Comparison of ENCODE assay signal across 11 mouse cellular contexts in genomic region chr2:91399727-91400126, GRCm38 (mm10). TPM values are rescaled to one million over a fixed set of nuclear protein-coding genes. Genes with fewer than 3 reads are reported as not detected.
DNase-seq lines count a peak whose midpoint lies in the region; ATAC-seq and TF ChIP-seq lines count a peak whose summit lies in the region.
"Had no signal": no experiment of that assay in that cellular context is flagged by ENCODE, and none has a peak within 500 bp of the region (broad histone marks: within the 10 kb centered on the region; RNA-seq: fewer than 3 reads in every experiment).

No protein-coding gene starts in this region.

- no peak overlapping the region for H3K4me3 ChIP-seq in limb, embryonic 12.5 days (replicated peaks)
- no peak overlapping the region for H3K4me3 ChIP-seq in limb, embryonic 10.5 days
- H3K4me3 ChIP-seq in embryonic facial prominence, embryonic 13.5 days = no peak overlapping the region
- no peak overlapping the region for H3K4me3 ChIP-seq in hindbrain, embryonic 14.5 days (replicated peaks; ENCODE audit: low read length)
- no peak overlapping the region for H3K4me3 ChIP-seq in neural tube, embryonic 13.5 days
- H3K4me3 ChIP-seq in thymus, adult 2 months (ENCODE audit: control insufficient read depth, insufficient read depth, low read length) = no peak overlapping the region
- H3K4me3 ChIP-seq: embryonic facial prominence, embryonic 15.5 days; liver, embryonic 13.5 days had no signal

- TF ChIP-seq POLR2A in thymus, adult 2 months (IDR thresholded peaks at IDR 0.05; ENCODE audit: control insufficient read depth, extremely low read depth, insufficient read depth, low read length, poor library complexity) = no peak

- ATAC-seq in limb, embryonic 12.5 days (ENCODE audit: insufficient number of reproducible peaks, insufficient read depth, low FRiP score, low TSS enrichment, low read depth) = no peak
- ATAC-seq in embryonic facial prominence, embryonic 13.5 days (ENCODE audit: insufficient number of reproducible peaks, insufficient read depth, low FRiP score, low TSS enrichment, low read depth) = 0 out of 2 replicates have a peak, but pooled peaks have one; percentile 15
- no peak; the same call in 1 of the 2 replicates for ATAC-seq in hindbrain, embryonic 14.5 days (ENCODE audit: low FRiP score)
- peak; percentile 63 for ATAC-seq in neural tube, embryonic 13.5 days (ENCODE audit: low read depth)

- WGBS in limb, embryonic 12.5 days = 24% methylated on average over 2 of the region's 2 CpGs
- WGBS in limb, embryonic 10.5 days = 62% methylated on average over 2 of the region's 2 CpGs
- 14% methylated on average over 2 of the region's 2 CpGs for WGBS in embryonic facial prominence, embryonic 13.5 days
- WGBS in hindbrain, embryonic 14.5 days = 5% methylated on average over 2 of the region's 2 CpGs
- 5% methylated on average over 2 of the region's 2 CpGs for WGBS in neural tube, embryonic 13.5 days
- 89% methylated on average over 2 of the region's 2 CpGs for WGBS in thymus, adult 2 months

- no peaks in the 10 kb centered on the region for H3K9me3 ChIP-seq in limb, embryonic 12.5 days
- no peaks in the 10 kb centered on the region for H3K9me3 ChIP-seq in limb, embryonic 10.5 days (replicated peaks)
- H3K9me3 ChIP-seq in embryonic facial prominence, embryonic 13.5 days = no peaks in the 10 kb centered on the region
- H3K9me3 ChIP-seq in hindbrain, embryonic 14.5 days (ENCODE audit: control insufficient read depth, low read length) = no peaks in the 10 kb centered on the region
- H3K9me3 ChIP-seq in neural tube, embryonic 13.5 days = no peaks in the 10 kb centered on the region
- H3K9me3 ChIP-seq: embryonic facial prominence, embryonic 15.5 days; liver, embryonic 13.5 days had no signal

- peak overlapping the region; percentile 62 for H3K27ac ChIP-seq in limb, embryonic 12.5 days
- H3K27ac ChIP-seq in limb, embryonic 10.5 days = no peak overlapping the region
- 0 out of 2 replicates have a peak overlapping the region, but pooled peaks have one; percentile 36 for H3K27ac ChIP-seq in embryonic facial prominence, embryonic 13.5 days
- peak overlapping the region; percentile 62 for H3K27ac ChIP-seq in hindbrain, embryonic 14.5 days
- peak overlapping the region; percentile 33; the same call in 1 of the 2 replicates for H3K27ac ChIP-seq in neural tube, embryonic 13.5 days (replicated peaks)
- H3K27ac ChIP-seq in thymus, adult 2 months (ENCODE audit: control insufficient read depth, insufficient read depth, low read length) = no peak overlapping the region
- H3K27ac ChIP-seq: embryonic facial prominence, embryonic 15.5 days; liver, embryonic 13.5 days had no signal

- no peak overlapping the region for H3K4me2 ChIP-seq in limb, embryonic 12.5 days
- no peak overlapping the region for H3K4me2 ChIP-seq in embryonic facial prominence, embryonic 13.5 days
- no peak overlapping the region for H3K4me2 ChIP-seq in hindbrain, embryonic 14.5 days (replicated peaks)
- H3K4me2 ChIP-seq in neural tube, embryonic 13.5 days = no peak overlapping the region
- H3K4me2 ChIP-seq: embryonic facial prominence, embryonic 15.5 days; liver, embryonic 13.5 days had no signal

- H3K36me3 ChIP-seq in limb, embryonic 12.5 days = no peaks in the 10 kb centered on the region
- H3K36me3 ChIP-seq in limb, embryonic 10.5 days = no peaks in the 10 kb centered on the region
- no peaks in the 10 kb centered on the region for H3K36me3 ChIP-seq in embryonic facial prominence, embryonic 13.5 days
- no peaks in the 10 kb centered on the region for H3K36me3 ChIP-seq in hindbrain, embryonic 14.5 days (replicated peaks; ENCODE audit: control insufficient read depth, insufficient read depth)
- no peaks in the 10 kb centered on the region for H3K36me3 ChIP-seq in neural tube, embryonic 13.5 days
- H3K36me3 ChIP-seq in thymus, adult 2 months (ENCODE audit: control insufficient read depth, insufficient read depth, low read length) = no peaks in the 10 kb centered on the region
- H3K36me3 ChIP-seq: embryonic facial prominence, embryonic 15.5 days; liver, embryonic 13.5 days had no signal

- H3K27me3 ChIP-seq in limb, embryonic 12.5 days = no peaks in the 10 kb centered on the region
- H3K27me3 ChIP-seq in limb, embryonic 10.5 days (ENCODE audit: low read depth, poor library complexity, severe bottlenecking) = no peaks in the 10 kb centered on the region
- H3K27me3 ChIP-seq in embryonic facial prominence, embryonic 13.5 days = no peaks in the 10 kb centered on the region
- H3K27me3 ChIP-seq in hindbrain, embryonic 14.5 days (ENCODE audit: control insufficient read depth, insufficient read depth, low read length) = no peaks in the 10 kb centered on the region
- H3K27me3 ChIP-seq in neural tube, embryonic 13.5 days = no peaks in the 10 kb centered on the region
- no peaks in the 10 kb centered on the region for H3K27me3 ChIP-seq in thymus, adult 2 months (ENCODE audit: control insufficient read depth, insufficient read depth, low read length)
- H3K27me3 ChIP-seq: embryonic facial prominence, embryonic 15.5 days; liver, embryonic 13.5 days had no signal

- no peak overlapping the region for H3K9ac ChIP-seq in limb, embryonic 12.5 days (replicated peaks)
- H3K9ac ChIP-seq in embryonic facial prominence, embryonic 13.5 days = no peak overlapping the region
- no peak overlapping the region for H3K9ac ChIP-seq in hindbrain, embryonic 14.5 days
- H3K9ac ChIP-seq in neural tube, embryonic 13.5 days = 0 out of 2 replicates have a peak overlapping the region, but pooled peaks have one; percentile 17
- H3K9ac ChIP-seq: embryonic facial prominence, embryonic 15.5 days; liver, embryonic 13.5 days had no signal

- DNase-seq in limb, embryonic 10.5 days (ENCODE audit: low spot score) = no peak
- no peak for DNase-seq in hindbrain, embryonic 14.5 days (ENCODE audit: low spot score)
- no peak for DNase-seq in thymus, postnatal 10 days (ENCODE audit: low spot score in 2 of 2)
- DNase-seq in thymus, adult 2 months = no peak
- no peak for DNase-seq in adrenal gland, adult 2 months
- DNase-seq: liver, embryonic 13.5 days; right cerebral cortex, postnatal 4 days had no signal

- peaks cover 8% of the 10 kb centered on the region for H3K4me1 ChIP-seq in limb, embryonic 12.5 days (replicated peaks)
- H3K4me1 ChIP-seq in limb, embryonic 10.5 days = peaks cover 13% of the 10 kb centered on the region
- no peaks in the 10 kb centered on the region for H3K4me1 ChIP-seq in embryonic facial prominence, embryonic 13.5 days
- H3K4me1 ChIP-seq in hindbrain, embryonic 14.5 days (replicated peaks; ENCODE audit: control insufficient read depth, insufficient read depth, low read length) = peaks cover 13% of the 10 kb centered on the region
- peaks cover 15% of the 10 kb centered on the region for H3K4me1 ChIP-seq in neural tube, embryonic 13.5 days (replicated peaks)
- no peaks in the 10 kb centered on the region for H3K4me1 ChIP-seq in thymus, adult 2 months (replicated peaks; ENCODE audit: control insufficient read depth, insufficient read depth, low read length)
- H3K4me1 ChIP-seq: embryonic facial prominence, embryonic 15.5 days had no signal

- no peak for TF ChIP-seq CTCF in thymus, adult 2 months (IDR thresholded peaks at IDR 0.05; ENCODE audit: borderline replicate concordance, control insufficient read depth, extremely low read depth, insufficient read depth, low read length, poor library complexity)

RNA-seq across cellular contexts. Expression of gene 1110051M20Rik, which starts 44.8 kb away (rescaled TPM):
- polyA plus RNA-seq in limb, embryonic 12.5 days (2016; fragmentation: Nextera tagmentation; extraction: Ambion mirVana) = 70.2 and 81.5 TPM in 2 replicates
- 63.9 and 78.3 TPM in 2 replicates for polyA plus RNA-seq in limb, embryonic 10.5 days (2016; fragmentation: Nextera tagmentation; extraction: Ambion mirVana)
- polyA plus RNA-seq in embryonic facial prominence, embryonic 13.5 days (2015; fragmentation: Nextera tagmentation; extraction: Ambion mirVana) = 66.9 and 71.1 TPM in 2 replicates
- polyA plus RNA-seq in hindbrain, embryonic 14.5 days (2014; fragmentation: Nextera tagmentation; extraction: Ambion mirVana) = 143 and 155 TPM in 2 replicates
- polyA plus RNA-seq in neural tube, embryonic 13.5 days (2015; fragmentation: Nextera tagmentation; extraction: Ambion mirVana) = 124 and 130 TPM in 2 replicates
- polyA plus RNA-seq in thymus, adult 2 months (2012; rRNA removed) = 10.3 and 11.9 TPM in 2 replicates
- 10 to 100 TPM; 14.7 to 19.2 TPM for total RNA-seq in adrenal gland, adult 2 months (2021)
- polyA plus RNA-seq in adrenal gland, adult 2 months (2012; rRNA removed) = 14.9 and 16.0 TPM in 2 replicates

RNA-seq across cellular contexts. Expression of gene Lrp4, which starts 57.6 kb away (rescaled TPM):
- polyA plus RNA-seq in limb, embryonic 12.5 days (2016; fragmentation: Nextera tagmentation; extraction: Ambion mirVana) = 6.2 and 7.2 TPM in 2 replicates
- 6.5 and 6.9 TPM in 2 replicates for polyA plus RNA-seq in limb, embryonic 10.5 days (2016; fragmentation: Nextera tagmentation; extraction: Ambion mirVana)
- 9.1 and 9.6 TPM in 2 replicates for polyA plus RNA-seq in embryonic facial prominence, embryonic 13.5 days (2015; fragmentation: Nextera tagmentation; extraction: Ambion mirVana)
- 4.1 and 4.5 TPM in 2 replicates for polyA plus RNA-seq in hindbrain, embryonic 14.5 days (2014; fragmentation: Nextera tagmentation; extraction: Ambion mirVana)
- 5.1 and 5.8 TPM in 2 replicates for polyA plus RNA-seq in neural tube, embryonic 13.5 days (2015; fragmentation: Nextera tagmentation; extraction: Ambion mirVana)
- 3.1 and 3.7 TPM in 2 replicates for polyA plus RNA-seq in thymus, adult 2 months (2012; rRNA removed)
- total RNA-seq in adrenal gland, adult 2 months (2021) = 1 to 10 TPM; 3.5 to 6.5 TPM
- 2.0 and 2.4 TPM in 2 replicates for polyA plus RNA-seq in adrenal gland, adult 2 months (2012; rRNA removed)

Comparison
In these comparisons a context has a peak if more than half of its experiments do, and no peak if none do; other contexts are left out.
1. H3K27ac ChIP-seq: peak in limb, embryonic 12.5 days (single experiment), embryonic facial prominence, embryonic 13.5 days (single experiment), hindbrain, embryonic 14.5 days (single experiment) and neural tube, embryonic 13.5 days (single experiment); none in limb, embryonic 10.5 days (single experiment) and thymus, adult 2 months (single experiment).
2. ATAC-seq: peak in embryonic facial prominence, embryonic 13.5 days (single experiment) and neural tube, embryonic 13.5 days (single experiment); none in limb, embryonic 12.5 days (single experiment) and hindbrain, embryonic 14.5 days (single experiment).